Mouse (Mus musculus): ENCODE data around the gene Smyd5.

Smyd5 gene

DNA sequence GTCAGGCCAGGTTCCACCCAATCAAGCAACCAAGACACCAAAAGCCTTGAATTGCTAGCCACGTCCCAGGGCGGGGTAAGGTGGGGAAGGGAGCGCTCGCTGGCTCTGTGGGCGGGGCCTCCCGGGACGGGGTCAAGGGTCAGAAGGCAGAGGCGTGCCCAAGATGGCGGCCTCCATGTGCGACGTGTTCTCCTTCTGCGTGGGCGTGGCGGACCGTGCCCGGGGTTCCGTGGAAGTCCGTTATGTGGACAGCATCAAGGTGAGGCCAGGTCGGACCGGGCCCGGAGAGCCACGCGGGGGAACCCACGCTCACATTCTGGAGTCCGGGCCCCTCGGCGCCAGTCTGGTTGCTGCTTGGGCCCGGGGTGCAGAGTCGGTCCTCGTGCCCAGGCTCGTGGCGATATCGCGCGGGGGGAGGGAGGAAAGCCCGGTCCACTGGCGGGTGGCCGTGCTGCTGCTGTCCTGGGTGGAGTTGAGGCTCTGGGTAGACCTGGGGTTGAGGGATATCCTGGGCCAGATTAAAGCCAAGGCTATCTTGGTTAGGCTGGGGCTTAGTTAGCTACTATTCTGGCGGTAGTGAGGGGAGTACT lies at the start of gene Smyd5:
Gene Smyd5, plus strand, starts transcription at position 148 of the 590 bp plus-strand sequence.
- no peak for DNase-seq (ENCODE audit: extremely low read depth, low read depth, low spot score)

DNA sequence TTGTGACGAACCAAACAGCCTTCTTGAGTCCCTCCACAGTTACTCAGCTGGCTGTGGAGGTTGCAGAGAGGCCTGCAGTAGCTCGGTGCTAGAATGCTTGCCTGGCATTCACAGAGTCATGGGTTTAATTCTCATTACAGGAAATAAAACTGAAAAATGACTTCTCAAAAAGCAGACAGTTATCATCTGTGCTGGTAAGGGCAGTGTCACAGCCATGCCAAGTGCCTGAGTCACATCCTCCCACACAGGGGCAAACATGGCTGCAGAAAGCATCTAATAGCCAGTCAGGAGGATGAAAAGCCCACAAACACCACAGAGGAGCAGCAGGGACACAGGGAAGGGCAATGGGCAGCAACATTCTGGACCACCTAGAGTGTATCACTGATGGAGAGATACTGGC lies 49.0 kb upstream of the Smyd5 start:
- DNase-seq (ENCODE audit: extremely low read depth, low read depth, low spot score), result no peak

DNA sequence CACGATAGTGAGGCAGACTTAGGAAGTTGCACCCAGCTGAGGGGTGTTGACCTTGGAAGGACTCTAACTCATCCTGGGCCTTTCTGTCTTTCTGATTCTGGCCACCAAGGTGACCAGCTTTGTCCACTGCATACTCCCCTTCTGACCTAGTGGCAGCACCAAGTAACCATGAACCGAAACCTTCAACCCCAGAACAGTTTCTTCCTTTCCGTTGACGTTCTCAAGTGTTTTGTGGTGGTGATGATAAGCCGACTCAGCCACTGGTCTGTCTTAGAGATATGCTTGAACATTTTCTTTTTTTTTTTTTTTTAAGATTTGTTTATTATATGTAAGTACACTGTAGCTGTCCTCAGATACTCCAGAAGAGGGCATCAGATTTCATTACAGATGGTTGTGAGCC lies 43.2 kb upstream of the Smyd5 start:
- no peak for DNase-seq (ENCODE audit: extremely low read depth, low read depth, low spot score)

DNA sequence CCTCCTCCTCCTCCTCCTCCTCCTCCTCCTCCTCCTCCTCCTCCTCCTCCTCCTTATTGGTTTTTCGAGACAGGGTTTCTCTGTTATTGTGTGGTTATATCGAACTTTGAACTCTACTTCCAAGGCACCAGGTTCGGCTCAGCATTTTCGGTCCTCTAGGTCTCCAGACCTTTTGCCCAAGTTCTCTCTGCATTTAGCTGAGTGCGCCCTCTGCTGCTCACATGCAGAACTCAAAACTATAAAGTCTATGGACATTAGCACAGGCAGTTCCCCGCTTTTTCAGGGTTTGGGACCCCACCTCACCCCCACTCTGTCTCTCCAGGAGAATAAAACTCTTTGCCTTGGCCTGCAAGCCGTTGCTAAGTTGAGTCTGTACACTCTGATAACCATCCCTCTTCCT lies 40.0 kb upstream of the Smyd5 start:
- no peak for DNase-seq (ENCODE audit: extremely low read depth, low read depth, low spot score)

DNA sequence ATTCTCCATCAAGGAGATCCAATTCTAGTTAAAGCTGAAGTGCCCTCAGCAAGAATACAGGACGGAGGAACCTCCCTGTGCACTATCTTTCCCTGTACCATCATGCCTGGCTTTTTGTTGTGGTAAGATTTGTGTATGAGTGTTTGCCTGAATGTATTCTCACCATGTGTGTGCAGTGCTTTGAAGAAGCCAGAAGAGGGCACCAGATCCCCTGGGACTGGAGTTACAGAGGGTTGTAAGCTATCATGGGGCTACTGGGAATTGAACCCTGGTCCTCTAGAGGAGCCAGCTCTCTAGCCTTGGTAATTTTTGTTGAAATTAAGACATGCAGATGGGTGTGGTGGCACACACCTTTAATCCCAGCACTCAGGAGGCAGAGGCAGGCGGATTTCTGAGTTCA lies 36.4 kb upstream of the Smyd5 start:
- no peak for DNase-seq (ENCODE audit: extremely low read depth, low read depth, low spot score)

DNA sequence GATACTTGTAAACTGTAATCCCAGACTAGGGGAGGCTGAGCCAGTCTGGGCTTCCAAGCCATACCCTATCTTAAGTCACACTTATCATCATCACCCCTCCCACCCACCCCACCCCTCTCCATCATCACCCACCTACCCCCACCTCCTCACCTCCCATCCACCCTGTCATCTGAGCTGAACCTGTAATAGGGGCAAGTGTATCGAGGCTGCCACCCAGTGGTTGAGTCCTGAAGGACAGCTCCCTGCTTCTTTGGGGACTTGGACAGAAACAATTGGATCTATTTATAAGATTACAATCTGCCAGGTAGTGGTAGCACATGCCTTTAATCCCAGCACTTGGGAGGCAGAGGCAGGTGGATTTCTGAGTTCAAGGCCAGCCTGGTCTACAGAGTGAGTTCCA lies 34.6 kb upstream of the Smyd5 start:
- DNase-seq (ENCODE audit: extremely low read depth, low read depth, low spot score), result no peak

DNA sequence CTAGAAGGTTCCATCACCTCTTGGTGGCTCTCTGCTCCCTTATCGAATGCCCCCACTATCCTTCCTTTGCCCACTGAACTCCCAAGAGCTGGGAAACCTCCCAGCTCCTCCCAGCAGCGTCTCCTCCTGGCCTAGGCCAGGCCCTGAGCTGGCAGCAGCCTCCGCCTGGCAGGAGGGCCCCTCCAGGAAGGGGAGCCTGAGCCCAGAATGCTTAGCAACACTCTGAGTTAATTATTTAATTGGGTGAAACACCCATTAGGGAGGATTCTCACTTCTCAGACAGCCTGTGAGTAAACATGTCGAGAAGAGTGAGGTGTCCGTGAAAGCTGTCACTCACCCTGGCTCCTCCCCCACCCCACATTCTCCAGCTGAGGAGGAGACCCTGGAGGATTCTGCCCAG lies 32.1 kb upstream of the Smyd5 start:
- no peak for DNase-seq (ENCODE audit: extremely low read depth, low read depth, low spot score)

DNA sequence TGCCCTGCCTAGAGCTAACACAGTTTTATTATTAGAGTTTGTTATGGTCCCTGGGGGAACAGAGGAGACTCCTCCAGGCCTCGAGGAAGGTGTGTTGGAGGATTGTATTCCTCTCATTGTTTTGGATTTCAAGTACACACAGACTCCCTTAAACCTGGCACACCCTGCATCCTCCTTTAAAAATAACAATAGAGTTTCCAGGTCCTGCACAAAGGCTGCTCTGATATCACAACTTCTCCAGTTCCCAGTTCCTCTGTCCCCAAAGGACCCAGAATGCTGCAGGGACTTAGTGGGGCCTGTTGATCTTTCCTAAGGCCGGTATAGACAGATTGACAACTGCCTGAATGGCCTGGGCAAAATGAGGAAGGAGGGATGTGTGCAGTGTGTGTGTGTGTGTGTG lies 29.2 kb upstream of the Smyd5 start:
- no peak for DNase-seq (ENCODE audit: extremely low read depth, low read depth, low spot score)

DNA sequence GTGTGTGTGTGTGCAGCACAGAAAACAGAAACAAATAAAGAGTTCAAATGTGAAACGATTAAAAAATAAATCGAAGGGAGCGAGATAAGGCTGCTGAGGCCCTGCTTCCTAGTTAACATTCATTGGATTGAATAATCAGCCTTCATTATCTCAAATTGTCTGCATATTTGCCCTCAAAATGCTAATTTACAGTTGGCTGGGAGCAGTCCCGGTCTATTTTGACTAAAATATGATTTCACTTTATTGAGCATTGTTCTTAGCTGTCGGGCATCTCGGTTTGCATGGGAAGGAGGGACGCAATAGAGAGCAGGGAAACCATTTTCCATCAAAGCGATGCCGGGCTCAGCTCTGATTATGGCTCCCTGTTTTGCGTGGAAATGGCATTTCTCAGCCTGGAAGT lies 28.8 kb upstream of the Smyd5 start:
- no peak for DNase-seq (ENCODE audit: extremely low read depth, low read depth, low spot score)

DNA sequence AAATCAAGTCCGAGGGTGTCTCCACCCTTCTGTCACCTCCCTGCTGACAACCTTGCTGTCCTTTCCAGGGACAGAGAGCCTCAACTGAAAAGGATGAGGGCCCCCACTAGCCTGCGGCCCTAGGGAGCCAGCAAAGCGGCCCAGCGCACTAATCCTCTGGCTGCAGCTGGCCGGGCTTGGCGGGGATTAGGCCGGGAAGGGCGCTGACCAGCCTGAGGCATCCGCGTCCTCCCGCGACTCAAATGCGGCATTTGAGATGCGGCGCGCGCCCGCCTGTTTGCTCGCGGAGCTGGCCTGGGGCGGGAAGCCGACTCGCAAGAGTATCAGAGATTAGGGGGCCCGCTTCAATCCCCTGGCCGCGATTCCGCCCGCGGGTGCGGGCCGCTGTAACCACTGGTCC lies 22.8 kb upstream of the Smyd5 start:
- DNase-seq (ENCODE audit: extremely low read depth, low read depth, low spot score), result no peak

DNA sequence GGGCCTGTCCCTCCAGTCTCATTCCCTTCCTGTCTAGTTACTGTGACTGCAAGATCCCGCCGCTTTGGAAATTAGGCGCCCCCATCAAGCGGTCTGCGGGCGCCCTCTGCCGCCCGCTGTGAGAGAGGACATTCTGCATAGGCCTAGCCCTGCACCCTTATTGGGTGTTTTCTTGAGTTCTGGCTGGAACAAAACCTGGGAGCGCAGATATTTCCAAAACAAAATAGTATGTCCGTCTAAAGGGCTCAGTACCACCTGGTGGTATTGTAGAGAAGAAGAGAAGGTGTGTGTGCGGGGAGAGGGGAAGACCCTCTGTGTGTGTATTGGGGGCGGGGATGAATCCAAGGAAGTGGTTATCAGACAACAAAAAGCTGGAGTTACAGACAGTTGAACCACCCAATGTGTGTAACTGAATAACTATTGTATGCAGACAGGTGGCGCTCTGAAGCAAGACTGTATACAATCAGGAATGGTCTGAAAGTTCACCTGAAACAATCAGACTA lies 21.0 kb upstream of the Smyd5 start:
- no peak for DNase-seq (ENCODE audit: extremely low read depth, low read depth, low spot score)

DNA sequence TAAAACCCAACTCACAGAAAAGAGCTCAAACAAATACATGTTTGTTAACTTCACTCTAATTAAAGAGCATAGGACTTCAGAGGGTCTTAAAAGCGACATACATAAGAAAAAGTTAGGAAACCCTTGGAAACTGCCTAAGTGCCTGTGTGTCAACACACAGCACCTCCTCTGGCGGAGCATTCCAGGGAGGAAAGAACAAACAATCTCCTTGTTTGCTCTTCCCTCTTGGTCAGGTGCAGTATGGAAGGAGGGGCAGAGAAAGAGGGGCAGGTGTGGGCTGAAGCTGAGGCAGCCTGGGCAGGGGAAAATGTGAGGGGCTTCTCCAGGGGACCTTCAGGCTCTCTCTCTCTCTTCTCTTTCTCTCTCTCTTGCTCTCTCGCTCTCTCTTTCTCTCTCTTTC lies 16.0 kb upstream of the Smyd5 start:
- no peak for DNase-seq (ENCODE audit: extremely low read depth, low read depth, low spot score)

DNA sequence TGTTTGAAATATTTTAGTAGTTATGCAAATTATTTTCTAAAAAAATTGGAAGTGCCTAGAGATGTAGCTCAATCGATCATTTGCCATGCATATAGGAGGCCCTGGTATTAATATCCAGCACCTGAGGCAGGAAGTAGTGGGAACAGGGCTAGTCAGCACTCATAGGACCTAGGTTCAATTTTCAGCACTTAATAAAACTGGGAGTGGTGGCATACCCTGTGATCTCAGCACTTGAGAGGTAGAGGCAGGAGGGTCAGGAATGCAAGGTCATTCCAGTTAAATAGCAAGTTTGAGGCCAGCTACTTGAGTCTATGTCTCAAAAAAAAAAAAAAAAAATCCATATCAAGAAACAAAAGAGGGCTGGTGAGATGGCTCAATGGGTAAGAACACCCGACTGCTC lies 12.6 kb upstream of the Smyd5 start:
- no peak for DNase-seq (ENCODE audit: extremely low read depth, low read depth, low spot score)

DNA sequence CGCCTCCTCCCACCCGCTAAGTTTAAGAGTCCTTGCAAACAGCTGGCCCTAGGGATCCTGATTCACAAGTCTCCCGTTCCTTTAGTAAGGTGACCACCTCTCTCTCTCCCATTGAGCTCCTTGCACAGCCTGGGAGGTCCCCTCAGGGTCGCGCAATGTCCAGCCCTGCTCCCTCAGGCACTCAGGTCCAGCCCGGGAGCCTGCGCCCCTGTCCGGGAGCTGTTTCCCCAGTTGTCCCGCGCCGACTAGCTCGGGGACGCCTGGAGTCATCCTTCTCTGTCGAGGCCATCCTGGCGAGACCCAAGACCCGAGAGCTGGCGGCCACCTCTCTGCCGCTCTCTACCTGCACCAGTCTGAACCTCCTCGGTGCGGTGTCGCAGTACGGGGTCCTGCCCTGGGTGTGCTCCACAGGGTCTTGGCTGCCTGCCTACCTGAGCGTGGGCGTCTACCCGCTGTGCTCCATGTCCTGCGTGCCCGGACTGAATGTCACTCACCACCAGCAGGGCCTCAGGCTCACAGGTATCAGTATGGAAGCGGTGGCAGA lies 7.9 kb upstream of the Smyd5 start, which contains the start of gene Noto:
Gene Noto, plus strand, starts transcription at position 51 of the 544 bp plus-strand sequence.
- DNase-seq (ENCODE audit: extremely low read depth, low read depth, low spot score), result no peak

DNA sequence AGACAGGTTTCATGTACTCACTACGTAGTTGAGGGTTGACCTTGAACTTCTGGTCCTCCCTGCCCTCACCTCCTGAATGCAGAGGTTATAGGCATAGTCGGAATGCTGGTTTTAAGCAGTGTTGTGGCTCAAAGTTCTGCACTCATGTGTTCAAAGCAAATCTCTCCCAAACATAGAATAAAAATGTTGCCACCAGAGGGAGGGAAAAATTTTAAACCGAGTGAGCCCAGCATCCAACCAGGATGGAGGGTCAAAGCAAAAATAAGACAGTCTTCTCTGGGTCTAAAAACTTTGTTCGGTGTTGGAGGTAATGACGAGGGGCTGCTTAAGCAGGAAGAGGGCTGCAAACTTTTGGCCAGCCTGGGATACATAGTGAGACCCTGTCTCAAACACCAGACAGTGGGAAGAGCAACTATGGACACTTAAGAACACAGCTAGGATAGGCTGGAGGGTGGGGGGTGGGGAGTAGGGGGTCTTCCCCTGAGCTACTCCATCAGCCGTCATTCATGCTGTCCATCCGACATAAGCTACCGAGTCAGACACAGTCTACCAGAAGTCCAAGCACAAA lies 431 bp upstream of the Smyd5 start:
- no peak for DNase-seq (ENCODE audit: extremely low read depth, low read depth, low spot score)

DNA sequence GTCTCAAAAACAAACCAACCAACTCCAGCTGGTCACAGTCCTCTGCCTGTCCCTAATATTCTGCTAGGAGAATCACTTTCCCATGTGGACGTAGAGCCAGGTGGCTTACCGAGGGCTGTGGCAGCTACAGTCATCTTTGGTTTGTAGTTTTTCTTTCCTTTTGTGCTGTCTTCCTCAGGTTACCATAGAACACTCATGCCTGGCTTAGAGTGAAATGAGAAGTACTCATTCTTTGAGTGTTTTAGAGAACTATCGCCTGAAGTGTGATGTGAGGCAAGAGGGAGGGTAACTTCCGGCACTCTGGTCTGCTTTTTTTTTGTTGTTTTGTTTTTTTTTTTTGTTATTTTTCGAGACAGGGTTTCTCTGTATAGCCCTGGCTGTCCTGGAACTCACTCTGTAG lies 2.1 kb downstream of the Smyd5 start:
- no peak for DNase-seq (ENCODE audit: extremely low read depth, low read depth, low spot score)

DNA sequence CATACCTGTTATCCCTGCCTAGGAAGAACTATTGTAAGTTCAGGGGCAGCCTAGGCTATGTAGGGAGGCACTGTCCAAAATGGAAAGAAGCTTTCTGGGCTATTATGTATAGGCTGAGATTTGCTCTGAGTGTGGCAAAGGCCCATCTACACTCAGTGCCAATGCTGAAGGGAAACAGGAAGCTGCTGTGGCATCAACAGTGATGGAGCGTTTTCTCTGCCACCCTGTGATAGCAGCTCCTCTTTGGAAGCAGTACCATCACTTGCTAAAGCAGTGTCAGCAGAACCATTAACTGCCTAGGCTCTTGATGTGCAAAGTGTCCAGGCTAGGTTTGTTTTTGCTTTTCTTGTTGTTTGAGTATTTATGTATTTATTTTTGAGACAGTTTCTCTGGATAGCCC lies 4.4 kb downstream of the Smyd5 start:
- no peak for DNase-seq (ENCODE audit: extremely low read depth, low read depth, low spot score)

DNA sequence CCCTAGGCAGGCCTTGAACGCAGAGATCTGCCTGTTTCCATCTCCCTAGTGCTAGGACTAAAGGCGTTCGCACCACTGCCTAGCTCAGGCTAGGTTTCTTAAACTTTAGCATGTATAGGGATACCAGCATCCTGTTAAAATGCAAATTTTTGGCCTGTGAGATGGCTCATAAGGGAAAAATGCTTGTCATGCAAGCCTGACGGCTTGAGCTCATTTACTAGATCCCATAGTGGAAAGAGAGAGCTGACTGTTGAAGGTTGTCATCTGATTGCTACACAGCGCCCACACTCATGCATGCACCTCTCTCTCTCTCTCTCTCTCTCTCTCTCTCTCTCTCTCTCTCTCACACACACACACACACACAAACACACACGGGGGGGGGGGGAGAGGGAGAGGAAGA lies 4.8 kb downstream of the Smyd5 start:
- DNase-seq (ENCODE audit: extremely low read depth, low read depth, low spot score), result no peak

DNA sequence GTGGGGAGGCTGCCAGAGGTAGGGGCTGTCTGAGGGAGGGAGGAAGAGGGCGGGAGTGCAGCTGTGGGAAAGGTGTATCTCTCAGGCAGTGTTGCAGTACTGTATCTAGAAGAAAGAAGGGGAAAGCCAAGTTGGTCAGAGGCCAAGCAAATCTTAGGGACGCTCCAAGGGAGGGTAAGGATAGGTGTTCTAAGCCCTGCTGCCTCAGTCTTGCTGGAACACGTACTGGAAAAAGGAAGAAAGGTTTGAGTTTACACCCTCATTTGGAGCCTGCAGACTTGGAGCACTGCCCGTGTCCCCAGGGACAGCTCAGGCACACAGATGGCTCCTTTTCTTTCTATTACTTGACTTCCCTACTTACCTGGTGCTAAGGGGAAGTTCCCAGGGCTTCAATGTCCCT lies 9.4 kb downstream of the Smyd5 start:
- peak; percentile 85 for DNase-seq (ENCODE audit: extremely low read depth, low read depth, low spot score)

DNA sequence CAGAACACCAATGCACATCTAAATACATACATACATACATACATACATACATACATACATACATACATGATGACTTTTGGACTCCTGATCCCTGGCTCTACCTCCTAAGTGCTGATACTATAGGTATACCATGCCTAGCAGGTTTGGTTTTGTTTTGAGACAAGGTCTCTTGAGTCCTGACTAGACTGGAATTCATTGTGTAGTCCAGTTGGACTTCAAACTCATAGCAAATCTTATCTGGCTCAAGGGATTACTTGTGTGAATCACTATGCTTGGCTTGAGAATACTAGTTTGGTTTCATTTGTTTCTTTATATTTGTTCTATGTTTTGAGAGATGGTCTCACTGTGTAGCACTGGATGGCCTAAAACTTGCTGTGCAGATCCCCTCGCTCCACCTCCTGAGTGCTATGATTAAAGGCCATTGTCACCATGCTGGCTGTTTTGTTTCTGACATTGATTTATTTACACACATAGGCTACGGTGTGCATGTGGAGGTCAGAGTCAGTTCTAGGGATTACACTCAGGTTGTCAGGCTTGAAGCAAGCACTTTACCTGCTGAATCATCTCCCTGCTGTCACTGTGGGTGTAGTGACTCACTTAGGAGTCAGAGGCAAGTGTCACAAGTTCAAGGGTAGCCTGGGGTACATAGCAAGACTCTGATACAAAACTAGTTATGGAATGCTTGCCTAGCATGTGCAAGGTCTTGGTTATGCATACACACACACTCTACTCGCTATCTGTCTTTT lies 11.9 kb downstream of the Smyd5 start:
- DNase-seq (ENCODE audit: extremely low read depth, low read depth, low spot score), result peak; percentile 61

DNA sequence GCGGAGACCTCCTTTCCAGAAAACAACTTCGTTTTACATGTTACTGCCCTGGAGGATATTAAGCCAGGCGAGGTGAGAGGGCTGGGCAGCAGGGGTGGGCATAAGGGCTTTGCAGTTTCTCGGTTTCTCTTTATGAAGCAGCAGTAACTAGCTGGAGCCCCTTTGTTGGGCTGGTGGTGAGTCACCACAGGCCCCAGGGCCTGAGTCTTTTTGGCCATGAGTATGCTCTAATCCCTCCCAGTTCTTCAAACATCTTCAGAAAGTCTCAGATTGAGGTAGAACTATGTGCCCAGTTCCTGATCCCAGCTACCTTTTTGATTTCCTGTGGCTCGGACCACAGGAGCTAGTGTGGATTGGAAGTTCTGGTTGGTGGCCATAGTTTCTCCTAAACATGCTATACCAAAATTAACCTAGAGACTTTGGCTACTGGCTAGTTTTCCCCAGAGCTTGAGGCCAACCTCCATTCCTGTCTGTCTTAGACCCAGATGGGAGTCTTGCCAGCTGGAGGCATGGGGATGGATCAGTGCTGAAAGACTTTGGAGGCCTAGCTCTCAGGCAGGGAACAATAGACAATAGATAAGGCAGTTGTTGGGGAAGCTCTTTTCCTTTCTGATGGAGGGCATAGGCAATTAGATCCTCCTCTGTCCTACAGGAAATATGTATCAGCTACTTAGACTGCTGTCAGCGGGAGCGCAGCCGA lies 12.6 kb downstream of the Smyd5 start:
- DNase-seq (ENCODE audit: extremely low read depth, low read depth, low spot score), result no peak

DNA sequence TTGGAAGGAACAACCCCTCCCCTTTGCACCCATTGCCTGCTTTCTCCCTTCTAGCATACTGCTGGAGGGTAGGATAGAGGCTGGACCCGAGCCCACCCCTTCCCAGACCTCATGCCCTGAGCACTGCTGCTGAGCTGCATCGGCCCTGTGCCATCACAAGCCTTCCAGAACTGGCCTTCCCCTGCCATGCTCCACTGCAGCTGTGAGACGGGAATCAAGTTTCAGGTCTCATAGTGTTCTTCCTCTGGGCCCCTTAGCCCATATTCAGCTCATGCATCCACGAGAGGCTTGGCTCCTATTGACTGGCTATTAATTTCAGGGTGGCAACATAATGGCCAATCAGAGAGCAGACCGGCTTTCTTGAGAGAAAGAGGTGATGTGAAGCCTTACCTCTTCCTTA lies 13.5 kb downstream of the Smyd5 start:
- no peak for DNase-seq (ENCODE audit: extremely low read depth, low read depth, low spot score)
